Mouse (Mus musculus) liver, embryonic 14.5 days (tissue): ENCODE results near the gene Prss46. TPM values are rescaled to one million over a fixed set of nuclear protein-coding genes. Genes with fewer than 3 reads are reported as not detected.

ENCODE experiments used
- ATAC-seq: fragments of 200-750 bp; cut with Nextera tagmentation; 2 replicates; pipeline ENCODE4 v1.8.0; 2017; ENCODE audit warnings: moderate number of reproducible peaks, mild to moderate bottlenecking, moderate library complexity; ENCODE audit not compliant: insufficient read depth
- DNase-seq, 3 experiments: peaks; one replicate each; pipeline ENCODE4 v3.0.0-alpha.2; 2012 to 2013; ENCODE audit warnings: low read depth in 3 of 3, low spot score in 3 of 3
- H3K27ac ChIP-seq: fragments of 300-500 bp; sonication (generic); 2 replicates; pipeline ENCODE4 v1.5.1; 2014; ENCODE audit warnings: moderate library complexity, mild to moderate bottlenecking, control low read depth, inconsistent platforms
- H3K27me3 ChIP-seq: fragments of 300-500 bp; sonication (generic); 2 replicates; pipeline ENCODE4 v1.6.1; 2014; ENCODE audit warnings: mild to moderate bottlenecking, low read length, moderate library complexity; ENCODE audit not compliant: control insufficient read depth, insufficient read depth
- H3K36me3 ChIP-seq: fragments of 300-500 bp; sonication (generic); replicated peaks from 2 replicates; pipeline ENCODE4 v1.6.1; 2014; ENCODE audit warnings: low read depth; ENCODE audit not compliant: control insufficient read depth, insufficient read depth
- H3K4me1 ChIP-seq, 2 experiments: fragments of 200-500 bp in 1 of 2; fragments of 300-500 bp in 1 of 2; sonication (generic) in 1 of 2; replicated peaks; 2 replicates each; pipeline ENCODE4 v1.6.1; 2012 to 2014; ENCODE audit warnings: antibody characterized with exemption in 1 of 2, inconsistent platforms in 1 of 2, low read length in 1 of 2; ENCODE audit not compliant: control insufficient read depth in 2 of 2, insufficient read depth in 2 of 2
- H3K4me2 ChIP-seq: fragments of 300-500 bp; sonication (generic); 2 replicates; pipeline ENCODE4 v1.6.1; 2014; ENCODE audit warnings: low read depth, mild to moderate bottlenecking, control low read depth, moderate library complexity
- H3K4me3 ChIP-seq, 2 experiments: fragments of 200-500 bp in 1 of 2; fragments of 300-500 bp in 1 of 2; sonication (generic) in 1 of 2; 2 replicates each; pipeline ENCODE4 v1.5.1; 2012 to 2014; ENCODE audit warnings: low read depth in 2 of 2, low read length in 2 of 2, mild to moderate bottlenecking in 2 of 2, control low read depth in 1 of 2, inconsistent platforms in 1 of 2, moderate library complexity in 1 of 2; ENCODE audit not compliant: insufficient read depth in 1 of 2
- H3K9ac ChIP-seq: fragments of 300-500 bp; sonication (generic); replicated peaks from 2 replicates; pipeline ENCODE4 v1.6.1; 2014; ENCODE audit warnings: mild to moderate bottlenecking, control low read depth, moderate library complexity
- H3K9me3 ChIP-seq: fragments of 300-500 bp; sonication (generic); 2 replicates; pipeline ENCODE4 v1.6.1; 2016; ENCODE audit warnings: low read length, mixed read lengths; ENCODE audit not compliant: control insufficient read depth
- CTCF ChIP-seq: IDR thresholded peaks from 2 replicates; pipeline ENCODE4 v1.5.1; 2016; ENCODE audit warnings: antibody characterized with exemption, low read depth, control low read depth
- EP300 ChIP-seq: IDR thresholded peaks from 2 replicates; pipeline ENCODE4 v1.6.1; 2016; ENCODE audit warnings: antibody characterized with exemption, low read depth
- WGBS: fragments of 180-500 bp; shearing (Covaris S2); extraction: QIAGEN DNeasy Blood & Tissue Kit; methylation state at CpG from one replicate; pipeline ENCODE4 v1.1.7; 2014; ENCODE audit not compliant: insufficient replicate concordance; 5-methylcytosine and 5-hydroxymethylcytosine counted together
- polyA plus RNA-seq, 2 experiments: library from polyadenylated mRNA; depleted of rRNA in 1 of 2; stranded (reverse) in 1 of 2; unstranded in 1 of 2; fragments of >200 nt; fragmentation: Nextera tagmentation in 1 of 2; extraction: Ambion mirVana in 1 of 2; gene quantifications; 2 replicates each; pipeline versions ENCODE4 v1.2.1 to v1.2.3; 2012 to 2014

Prss46 gene
- polyA plus RNA-seq, 2 experiments = not detected

GRCm38 (mm10) chr9:110899451-110900008, 55.2 kb downstream of the Prss46 start:
- H3K4me1 ChIP-seq = no peaks in the 10 kb centered on the region
- H3K27ac ChIP-seq = no peak overlapping the region
- DNase-seq (no peak), ATAC-seq (no peak)
- WGBS = 61% methylated on average over 10 of the region's 10 CpGs
- H3K9ac ChIP-seq = no peak overlapping the region
- H3K36me3 ChIP-seq = no peaks in the 10 kb centered on the region
- no peaks in the 10 kb centered on the region for H3K27me3 ChIP-seq
- no peaks in the 10 kb centered on the region for H3K9me3 ChIP-seq
- H3K4me3 ChIP-seq = no peak overlapping the region
- TF ChIP-seq CTCF (no peak), EP300 (no peak)
- H3K4me2 ChIP-seq = no peak overlapping the region

DNA sequence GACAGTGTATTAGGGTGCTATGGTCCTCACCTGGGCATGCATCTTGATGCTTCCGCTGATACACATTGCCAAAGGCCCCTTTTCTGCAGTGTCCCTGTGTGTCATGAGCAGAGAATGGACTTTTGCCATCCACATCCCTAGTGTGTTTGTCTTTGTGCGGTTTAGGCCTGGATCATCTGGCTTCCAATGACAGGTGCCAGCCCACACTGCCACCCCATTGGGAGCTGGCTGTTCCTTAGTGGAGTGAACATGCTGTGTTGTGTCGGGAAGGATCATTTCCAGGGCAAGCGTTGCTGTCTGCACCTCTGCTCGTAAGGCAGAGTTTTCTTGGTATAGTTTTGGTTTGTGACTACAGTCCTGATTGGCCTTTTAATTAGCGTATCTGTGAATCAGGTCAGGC, 56.9 kb downstream of the Prss46 start:
- Histone ChIP-seq H3K9ac (no peak overlapping the region), H3K27ac (no peak overlapping the region), H3K4me1 (no peaks in the 10 kb centered on the region), H3K9me3 (no peaks in the 10 kb centered on the region), H3K4me3 (no peak overlapping the region), H3K4me2 (no peak overlapping the region), H3K27me3 (no peaks in the 10 kb centered on the region), H3K36me3 (no peaks in the 10 kb centered on the region)
- no peak for DNase-seq
- no peak for ATAC-seq
- no peak for TF ChIP-seq EP300
- TF ChIP-seq CTCF = no peak
- WGBS = 80% methylated on average over 6 of the region's 6 CpGs

DNA sequence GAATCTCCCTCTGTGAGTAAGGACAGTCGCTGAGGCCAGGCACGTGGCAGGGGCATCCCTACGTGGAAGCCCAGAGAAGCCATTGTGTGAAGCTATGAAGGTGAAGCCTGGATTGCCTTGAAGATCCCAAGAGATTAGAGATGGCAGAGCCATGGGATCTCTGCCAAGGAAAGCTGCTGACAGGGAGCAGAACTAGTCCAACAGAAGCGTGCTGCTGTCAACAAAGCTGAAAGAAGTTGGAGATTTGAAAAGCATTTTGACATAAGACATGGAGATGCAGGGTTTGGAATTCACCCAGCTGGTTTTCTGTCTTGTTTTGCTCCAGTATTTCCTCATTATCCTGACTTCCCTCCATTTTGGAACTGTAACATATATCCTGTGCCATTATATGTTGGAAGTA, 58.0 kb downstream of the Prss46 start:
- H3K27ac ChIP-seq = no peak overlapping the region
- H3K9ac ChIP-seq = no peak overlapping the region
- H3K36me3 ChIP-seq = no peaks in the 10 kb centered on the region
- no peaks in the 10 kb centered on the region for H3K4me1 ChIP-seq
- no peak overlapping the region for H3K4me2 ChIP-seq
- H3K9me3 ChIP-seq = no peaks in the 10 kb centered on the region
- WGBS = 77% methylated on average over 4 of the region's 4 CpGs
- TF ChIP-seq EP300 (no peak), CTCF (no peak)
- no peak for DNase-seq
- no peaks in the 10 kb centered on the region for H3K27me3 ChIP-seq
- no peak overlapping the region for H3K4me3 ChIP-seq
- ATAC-seq = no peak

Other genes starting within 250 kb of the Prss46 start
- 1.4 and 1.5 TPM in 2 replicates for gene Nradd, start 220.1 kb upstream of the Prss46 start, polyA plus RNA-seq (2012; rRNA removed)
- gene Nradd, start 220.1 kb upstream of the Prss46 start, polyA plus RNA-seq (2014; fragmentation: Nextera tagmentation; extraction: Ambion mirVana) = 0.67 and 0.75 TPM in 2 replicates
- gene Nbeal2, start 190.3 kb upstream of the Prss46 start, polyA plus RNA-seq (2012; rRNA removed) = 4.2 and 4.3 TPM in 2 replicates
- gene Nbeal2, start 190.3 kb upstream of the Prss46 start, polyA plus RNA-seq (2014; fragmentation: Nextera tagmentation; extraction: Ambion mirVana) = 1.6 TPM in 2 replicates
- gene Ccdc12, start 188.0 kb upstream of the Prss46 start, polyA plus RNA-seq (2012; rRNA removed) = 42.3 and 64.5 TPM in 2 replicates
- 60.4 and 66.0 TPM in 2 replicates for gene Ccdc12, start 188.0 kb upstream of the Prss46 start, polyA plus RNA-seq (2014; fragmentation: Nextera tagmentation; extraction: Ambion mirVana)
- 0.10 TPM in 1 of 2 replicates, not detected in the other for gene Myl3, start 102.6 kb upstream of the Prss46 start, polyA plus RNA-seq (2012; rRNA removed)
- 0.18 TPM in 1 of 2 replicates, not detected in the other for gene Myl3, start 102.6 kb upstream of the Prss46 start, polyA plus RNA-seq (2014; fragmentation: Nextera tagmentation; extraction: Ambion mirVana)
- 3.4 and 3.8 TPM in 2 replicates for gene Pth1r, start 97.4 kb upstream of the Prss46 start, polyA plus RNA-seq (2012; rRNA removed)
- 2.0 and 2.4 TPM in 2 replicates for gene Pth1r, start 97.4 kb upstream of the Prss46 start, polyA plus RNA-seq (2014; fragmentation: Nextera tagmentation; extraction: Ambion mirVana)
- gene Prss42, start 46.3 kb upstream of the Prss46 start, polyA plus RNA-seq (2012; rRNA removed) = 0.02 TPM in 1 of 2 replicates, not detected in the other
- gene Prss42, start 46.3 kb upstream of the Prss46 start, polyA plus RNA-seq (2014; fragmentation: Nextera tagmentation; extraction: Ambion mirVana) = not detected in 2 replicates
- not detected in 2 replicates for gene Prss44, start 30.5 kb upstream of the Prss46 start, polyA plus RNA-seq (2012; rRNA removed)
- not detected in 2 replicates for gene Prss44, start 30.5 kb upstream of the Prss46 start, polyA plus RNA-seq (2014; fragmentation: Nextera tagmentation; extraction: Ambion mirVana)
- gene Prss43, start 17.8 kb upstream of the Prss46 start, polyA plus RNA-seq (2012; rRNA removed) = not detected in 2 replicates
- gene Prss43, start 17.8 kb upstream of the Prss46 start, polyA plus RNA-seq (2014; fragmentation: Nextera tagmentation; extraction: Ambion mirVana) = not detected in 2 replicates
- gene Prss45, start 9.9 kb upstream of the Prss46 start, polyA plus RNA-seq (2012; rRNA removed) = not detected in 2 replicates
- not detected in 2 replicates for gene Prss45, start 9.9 kb upstream of the Prss46 start, polyA plus RNA-seq (2014; fragmentation: Nextera tagmentation; extraction: Ambion mirVana)
- gene Prss50, start 13.5 kb downstream of the Prss46 start, polyA plus RNA-seq (2012; rRNA removed) = 7.4 and 7.9 TPM in 2 replicates
- gene Prss50, start 13.5 kb downstream of the Prss46 start, polyA plus RNA-seq (2014; fragmentation: Nextera tagmentation; extraction: Ambion mirVana) = 14.9 and 19.3 TPM in 2 replicates
- 2.9 and 3.3 TPM in 2 replicates for gene Als2cl, start 35.4 kb downstream of the Prss46 start, polyA plus RNA-seq (2012; rRNA removed)
- gene Als2cl, start 35.4 kb downstream of the Prss46 start, polyA plus RNA-seq (2014; fragmentation: Nextera tagmentation; extraction: Ambion mirVana) = 1.1 and 1.3 TPM in 2 replicates
- 0.62 and 0.97 TPM in 2 replicates for gene Tmie, start 35.6 kb downstream of the Prss46 start, polyA plus RNA-seq (2012; rRNA removed)
- 0.94 and 1.1 TPM in 2 replicates for gene Tmie, start 35.6 kb downstream of the Prss46 start, polyA plus RNA-seq (2014; fragmentation: Nextera tagmentation; extraction: Ambion mirVana)
- gene Fam240a, start 72.4 kb downstream of the Prss46 start, polyA plus RNA-seq (2012; rRNA removed) = not detected in 2 replicates
- gene Fam240a, start 72.4 kb downstream of the Prss46 start, polyA plus RNA-seq (2014; fragmentation: Nextera tagmentation; extraction: Ambion mirVana) = not detected in 2 replicates
- not detected in 2 replicates for gene Tdgf1, start 101.7 kb downstream of the Prss46 start, polyA plus RNA-seq (2012; rRNA removed)
- not detected in 2 replicates for gene Tdgf1, start 101.7 kb downstream of the Prss46 start, polyA plus RNA-seq (2014; fragmentation: Nextera tagmentation; extraction: Ambion mirVana)
- 0.02 and 0.09 TPM in 2 replicates for gene Lrrc2, start 107.0 kb downstream of the Prss46 start, polyA plus RNA-seq (2012; rRNA removed)
- 0.10 and 0.29 TPM in 2 replicates for gene Lrrc2, start 107.0 kb downstream of the Prss46 start, polyA plus RNA-seq (2014; fragmentation: Nextera tagmentation; extraction: Ambion mirVana)
- gene Rtp3, start 146.1 kb downstream of the Prss46 start, polyA plus RNA-seq (2012; rRNA removed) = 26.0 and 34.3 TPM in 2 replicates
- 15.6 and 21.7 TPM in 2 replicates for gene Rtp3, start 146.1 kb downstream of the Prss46 start, polyA plus RNA-seq (2014; fragmentation: Nextera tagmentation; extraction: Ambion mirVana)
- 4.9 and 7.4 TPM in 2 replicates for gene Ltf, start 174.8 kb downstream of the Prss46 start, polyA plus RNA-seq (2012; rRNA removed)
- 24.5 and 29.8 TPM in 2 replicates for gene Ltf, start 174.8 kb downstream of the Prss46 start, polyA plus RNA-seq (2014; fragmentation: Nextera tagmentation; extraction: Ambion mirVana)
- gene Ccrl2, start 213.0 kb downstream of the Prss46 start, polyA plus RNA-seq (2012; rRNA removed) = 7.2 and 8.8 TPM in 2 replicates
- 14.3 and 16.6 TPM in 2 replicates for gene Ccrl2, start 213.0 kb downstream of the Prss46 start, polyA plus RNA-seq (2014; fragmentation: Nextera tagmentation; extraction: Ambion mirVana)